Comparison of ENCODE assay signal across 10 mouse cellular contexts in the genomic region with DNA sequence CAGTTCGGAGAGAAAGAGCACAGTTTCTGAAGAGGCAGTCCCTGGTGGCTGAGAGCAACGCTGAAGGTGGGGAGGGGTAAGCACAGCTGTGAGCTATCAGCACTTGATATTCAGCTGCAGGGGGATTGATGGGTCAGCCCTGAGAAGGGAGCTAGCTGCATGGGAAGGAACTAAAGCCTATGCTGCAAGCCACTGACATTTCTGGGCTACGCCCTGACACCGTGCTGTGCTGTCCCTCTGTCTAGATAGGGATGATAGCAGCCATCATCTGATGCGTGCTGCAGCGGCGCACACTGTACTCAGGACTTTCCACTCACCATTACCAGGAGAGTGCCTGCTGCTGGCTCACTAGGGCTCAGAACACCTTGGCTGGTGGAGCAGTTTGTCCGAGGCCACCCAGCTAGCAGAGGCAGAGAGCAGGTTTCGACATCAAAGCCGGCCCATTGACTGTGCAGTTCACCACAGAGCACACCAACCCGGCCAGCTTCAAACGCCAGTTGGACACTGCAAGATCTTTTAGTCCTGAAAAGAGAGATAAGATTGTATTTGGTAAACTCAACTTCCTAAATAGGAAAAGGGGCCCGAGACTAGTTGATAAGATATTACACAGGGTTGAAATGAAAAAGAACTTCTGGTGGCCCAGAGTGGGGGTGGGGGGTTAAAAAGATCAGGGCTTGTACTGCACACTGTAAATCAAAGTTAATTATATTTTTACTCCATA.
DNase-seq lines count a peak whose midpoint lies in the region; ATAC-seq and TF ChIP-seq lines count a peak whose summit lies in the region.
"Had no signal": no experiment of that assay in that cellular context is flagged by ENCODE, and none has a peak within 500 bp of the region (broad histone marks: within the 10 kb centered on the region; RNA-seq: fewer than 3 reads in every experiment).

No protein-coding gene starts in this region.

- no peak for TF ChIP-seq CTCF in E14TG2a.4 (conservative IDR thresholded peaks at IDR 0.05; ENCODE audit: low read length)

- peak; percentile 68 for ATAC-seq in granulocyte monocyte progenitor cell, adult 5-6 weeks (replicated peaks; ENCODE audit: poor library complexity, severe bottlenecking)
- ATAC-seq in CD4-positive, CD25-positive, alpha-beta regulatory T cell, adult 4 months = no peak

- DNase-seq in heart, adult 11 months = peak; percentile 61
- DNase-seq in heart, adult 9 months (ENCODE audit: low spot score in 2 of 2) = no peak
- peak; percentile 17 for DNase-seq in lung, postnatal 36 days
- no peak for DNase-seq in thymus, postnatal 4 days
- no peak for DNase-seq in urinary bladder, postnatal 4 days (ENCODE audit: low spot score in 2 of 2)
- DNase-seq: thymus, postnatal 25 days had no signal

- H3K36me3 ChIP-seq in E14TG2a.4 (ENCODE audit: insufficient read depth, low read length) = no peaks in the 10 kb centered on the region
- H3K36me3 ChIP-seq: embryonic facial prominence, embryonic 13.5 days had no signal

- H3K4me1 ChIP-seq in E14TG2a.4 (replicated peaks; ENCODE audit: low read depth, low read length) = peaks cover 36% of the 10 kb centered on the region

- peak overlapping the region; percentile 24; the same call in 1 of the 2 replicates for H3K4me3 ChIP-seq in E14TG2a.4 (replicated peaks; ENCODE audit: low read length)
- H3K4me3 ChIP-seq: embryonic facial prominence, embryonic 13.5 days had no signal

- no peaks in the 10 kb centered on the region for H3K27me3 ChIP-seq in E14TG2a.4 (ENCODE audit: insufficient read depth, low read length)
- H3K27me3 ChIP-seq: embryonic facial prominence, embryonic 13.5 days had no signal

- no peaks in the 10 kb centered on the region for H3K9me3 ChIP-seq in E14TG2a.4 (ENCODE audit: low read length)
- H3K9me3 ChIP-seq: embryonic facial prominence, embryonic 13.5 days had no signal

Comparison
In these comparisons a context has a peak if more than half of its experiments do, and no peak if none do; other contexts are left out.
1. DNase-seq: peak in heart, adult 11 months (single experiment) and lung, postnatal 36 days (single experiment); none in heart, adult 9 months (0 of 2), thymus, postnatal 4 days (single experiment) and urinary bladder, postnatal 4 days (0 of 2).